Mouse (Mus musculus) embryo, embryonic 11.5 days (tissue): ENCODE results near the gene Gls.
A peak's percentile ranks its signal among the peaks of the same experiment; 100 is the strongest.

Experiments
- DNase-seq: peaks from one replicate; pipeline ENCODE4 v3.0.0-alpha.2; 2012; ENCODE audit warnings: low read depth, low spot score

The Gls gene

GRCm38 (mm10) chr1:52248899-52249556 is 16.0 kb upstream of the Gls start:
- no peak for DNase-seq

DNA sequence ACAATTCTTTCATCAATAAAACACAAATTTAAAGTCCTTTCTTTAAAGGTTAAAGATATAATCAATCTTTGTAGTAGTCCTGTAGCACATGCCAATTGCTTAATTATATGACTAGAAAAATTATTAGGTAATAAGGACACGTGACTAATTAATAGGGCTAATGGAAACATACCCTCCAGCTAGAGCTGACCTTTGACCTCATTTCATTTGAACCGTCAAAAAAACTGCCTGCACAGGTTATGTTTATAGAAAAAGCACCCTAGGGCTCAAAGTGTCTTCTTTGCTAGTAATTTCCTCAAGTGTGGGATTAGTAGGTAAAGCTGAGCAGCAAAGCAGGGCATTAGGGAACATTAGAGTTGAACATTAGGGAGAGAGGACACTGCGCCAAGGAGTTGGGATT is 9.2 kb upstream of the Gls start:
- no peak for DNase-seq

DNA sequence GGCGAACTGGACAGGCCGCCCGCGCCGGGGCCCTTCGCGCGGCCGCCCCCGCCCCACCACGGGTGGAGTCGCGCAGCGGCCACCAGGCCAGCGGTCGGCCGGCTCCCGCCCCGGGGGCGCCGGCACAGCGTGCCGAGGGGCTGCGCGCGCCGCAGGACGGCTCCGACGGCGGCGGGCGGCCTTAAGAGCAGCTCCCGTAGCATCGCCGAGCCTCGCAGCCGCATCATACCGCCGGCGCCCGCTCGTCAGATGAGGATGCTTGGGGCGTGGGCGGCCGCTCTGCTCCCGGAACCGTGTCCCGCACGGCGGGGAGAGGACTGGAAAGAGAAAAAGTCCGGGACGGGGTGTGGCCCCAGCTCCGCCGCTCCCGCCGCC is 279 bp downstream of the Gls start:
- no peak for DNase-seq

DNA sequence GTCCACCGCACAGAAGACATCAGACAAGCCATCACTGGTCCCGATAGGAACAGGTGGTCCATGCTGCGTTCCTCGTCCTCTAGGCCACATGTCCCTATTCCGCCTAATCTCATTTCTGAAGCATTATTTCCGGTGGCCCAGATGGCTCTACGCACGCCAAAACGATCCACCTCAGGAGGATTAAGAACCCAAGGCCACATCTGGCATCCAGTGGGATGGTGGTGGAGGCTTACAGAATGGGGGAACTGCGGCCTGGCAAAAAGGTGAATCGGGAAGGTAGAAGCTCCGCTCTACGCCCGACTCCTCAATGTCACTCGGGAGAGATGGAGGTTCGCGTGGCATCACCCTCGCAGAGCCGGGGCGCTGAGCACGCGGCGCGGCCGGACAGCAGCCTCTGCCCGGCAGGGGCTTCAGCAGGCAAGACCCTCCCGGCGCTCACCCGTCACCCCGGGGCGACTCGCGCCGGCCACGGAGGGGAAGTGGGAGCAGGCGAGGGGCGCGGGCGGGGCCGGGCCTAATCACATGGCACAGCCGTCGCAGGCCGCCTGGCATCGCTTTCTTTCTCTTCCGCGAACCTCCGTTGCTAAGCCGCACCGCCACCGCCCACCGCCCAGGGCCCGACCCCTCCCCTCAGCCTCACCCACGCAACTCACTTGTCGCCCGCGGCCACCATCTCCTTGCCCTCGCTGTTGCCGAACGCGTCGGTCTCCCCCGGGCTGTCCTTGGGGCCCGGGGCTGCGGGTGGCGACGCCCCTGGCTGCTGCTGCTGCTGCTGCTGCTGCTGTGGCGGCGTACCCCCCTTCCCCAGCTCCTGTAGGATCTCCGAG is 880 bp downstream of the Gls start:
- peak; percentile 43 for DNase-seq

GRCm38 (mm10) chr1:52230404-52230803 is 2.6 kb downstream of the Gls start:
- no peak for DNase-seq

DNA sequence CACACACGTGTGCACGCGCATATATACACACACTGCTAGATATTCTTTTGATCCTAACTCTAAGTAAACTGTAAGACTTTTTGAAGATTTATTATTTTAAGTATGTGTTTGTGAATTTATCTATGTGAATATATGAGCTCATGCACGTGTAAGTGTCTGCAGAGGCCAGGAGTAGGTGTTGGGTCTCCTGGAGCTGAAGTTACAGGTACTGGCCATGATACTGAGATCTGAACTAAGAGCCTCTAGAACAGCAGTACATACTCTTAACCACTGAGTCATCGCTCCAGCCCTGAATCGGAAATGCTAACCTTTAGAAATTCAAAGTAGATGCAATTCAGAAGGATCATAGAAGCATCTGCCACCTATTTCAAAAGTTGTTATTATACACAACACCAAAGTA is 4.9 kb downstream of the Gls start:
- no peak for DNase-seq

DNA sequence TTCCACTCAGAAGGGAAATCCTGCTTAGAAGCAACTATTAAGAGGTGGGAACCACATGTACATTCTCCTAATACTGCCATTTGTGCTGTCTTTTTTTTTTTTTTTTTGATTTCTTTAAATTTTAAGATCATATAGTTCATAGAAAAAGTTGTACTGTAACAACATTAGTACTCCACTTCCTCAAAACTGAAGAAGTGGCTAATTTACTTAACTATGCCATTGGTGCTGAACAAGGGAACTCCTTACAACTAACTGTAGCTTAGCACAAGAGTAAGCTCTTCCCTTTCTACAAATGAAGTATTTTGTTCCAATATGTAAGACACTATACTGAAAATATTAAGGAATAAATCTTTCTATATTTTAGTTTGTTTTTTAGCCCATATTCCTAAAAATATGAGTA is 6.6 kb downstream of the Gls start:
- DNase-seq, result no peak

DNA sequence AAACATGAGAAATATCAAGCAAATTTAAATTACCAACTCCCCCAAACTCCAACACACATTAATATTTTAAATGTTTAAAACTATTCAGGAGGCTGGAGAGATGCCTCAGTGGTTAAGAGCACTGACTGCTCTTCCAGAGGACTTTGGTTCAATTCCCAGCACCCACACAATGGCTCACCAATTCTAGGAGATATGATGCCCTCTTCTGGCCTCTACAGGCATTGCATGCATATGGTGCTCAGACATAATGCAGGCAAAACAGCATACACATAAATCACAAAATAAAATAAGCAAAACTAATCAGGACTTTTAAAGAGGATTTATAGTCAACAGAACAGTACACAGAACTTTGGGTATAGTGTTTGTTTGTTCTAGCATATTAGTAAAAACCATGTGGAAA is 16.3 kb downstream of the Gls start:
- DNase-seq, result no peak

GRCm38 (mm10) chr1:52182992-52183391 is 50.0 kb downstream of the Gls start:
- no peak for DNase-seq

GRCm38 (mm10) chr1:52181994-52182393 is 51.0 kb downstream of the Gls start:
- no peak for DNase-seq

DNA sequence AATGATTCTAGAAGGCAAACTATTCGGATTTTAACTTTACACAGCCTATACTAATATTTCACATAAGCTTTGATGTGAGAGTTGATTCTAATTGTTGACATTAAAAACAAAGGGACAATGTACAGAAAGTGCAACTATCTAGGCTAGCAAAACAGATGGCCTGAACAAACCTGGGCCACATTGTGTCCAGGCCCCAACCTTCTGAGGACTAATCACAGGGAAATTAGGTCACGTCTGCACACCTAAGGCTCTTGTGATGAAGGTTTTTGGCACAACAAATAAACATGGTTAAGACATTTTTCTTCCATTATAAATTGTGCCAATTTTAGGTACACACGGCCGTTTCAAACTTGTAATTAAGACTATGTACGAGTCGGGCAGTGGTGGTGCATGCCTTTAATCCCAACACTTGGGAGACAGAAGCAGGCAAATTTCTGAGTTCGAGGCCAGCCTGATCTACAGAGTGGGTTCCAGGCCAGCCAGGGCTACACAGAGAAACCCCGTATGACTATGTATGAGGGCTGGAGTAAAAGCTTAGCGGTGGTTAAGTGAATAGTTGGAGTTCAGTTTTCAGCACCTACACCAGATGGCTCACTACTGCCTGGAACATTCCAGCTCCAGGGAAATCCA is 53.0 kb downstream of the Gls start:
- DNase-seq, result no peak

- DNase-seq, result no peak
These were observed 56.0 kb downstream of the Gls start for GRCm38 (mm10) chr1:52176999-52177398.

GRCm38 (mm10) chr1:52175983-52176382 is 57.0 kb downstream of the Gls start:
- no peak for DNase-seq

GRCm38 (mm10) chr1:52175321-52175720 is 57.7 kb downstream of the Gls start:
- DNase-seq, result no peak

DNA sequence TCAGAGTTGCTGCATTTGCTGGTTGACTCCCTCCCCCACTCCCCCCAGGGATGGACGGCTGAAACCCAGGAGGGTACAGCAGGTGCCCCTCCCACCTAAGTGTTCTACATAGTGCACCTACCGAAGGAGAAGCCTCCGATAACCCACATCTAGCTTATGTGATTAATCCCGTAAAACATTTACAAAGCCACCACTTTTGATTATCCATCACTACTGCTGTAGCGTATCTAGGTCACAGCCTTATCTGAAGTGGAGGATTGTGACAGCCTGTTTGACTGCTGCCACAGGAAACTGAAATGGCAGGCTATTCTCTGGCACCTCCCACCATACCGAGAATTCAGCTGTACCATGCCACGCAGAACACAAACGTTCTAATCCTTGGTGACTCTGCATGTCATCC is 61.8 kb downstream of the Gls start:
- DNase-seq, result no peak

- DNase-seq, result no peak
These were observed 62.3 kb downstream of the Gls start for GRCm38 (mm10) chr1:52170747-52171146.

- no peak for DNase-seq
These were observed 63.0 kb downstream of the Gls start for GRCm38 (mm10) chr1:52170057-52170456.

DNA sequence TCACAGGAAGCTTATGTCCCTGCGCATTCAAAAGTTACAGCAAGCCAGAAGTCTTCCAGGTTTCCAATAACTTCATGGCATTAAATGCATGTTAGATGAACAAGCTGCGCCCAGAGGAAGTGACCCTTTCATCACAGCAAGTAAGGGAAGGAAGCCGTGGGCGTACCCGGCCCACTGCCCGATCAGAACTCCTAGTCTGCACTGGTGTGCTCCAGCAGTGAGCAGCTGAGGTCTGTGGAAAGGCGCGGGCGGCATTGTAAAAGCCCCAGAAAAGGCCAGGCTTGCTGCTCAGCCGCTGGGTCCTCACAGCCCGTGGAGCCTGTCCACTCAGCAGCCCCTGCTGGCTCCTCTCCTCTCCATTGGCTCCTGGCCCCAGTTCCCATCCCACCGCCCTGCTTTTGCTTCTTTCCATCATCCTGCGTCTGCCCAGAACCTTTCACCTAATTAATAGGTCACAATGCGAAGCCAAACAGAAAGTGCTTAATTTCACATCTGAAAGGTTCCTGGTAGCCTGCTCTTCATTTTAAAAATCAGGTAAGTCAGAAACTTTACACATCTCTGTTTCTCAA is 66.3 kb downstream of the Gls start:
- no peak for DNase-seq

DNA sequence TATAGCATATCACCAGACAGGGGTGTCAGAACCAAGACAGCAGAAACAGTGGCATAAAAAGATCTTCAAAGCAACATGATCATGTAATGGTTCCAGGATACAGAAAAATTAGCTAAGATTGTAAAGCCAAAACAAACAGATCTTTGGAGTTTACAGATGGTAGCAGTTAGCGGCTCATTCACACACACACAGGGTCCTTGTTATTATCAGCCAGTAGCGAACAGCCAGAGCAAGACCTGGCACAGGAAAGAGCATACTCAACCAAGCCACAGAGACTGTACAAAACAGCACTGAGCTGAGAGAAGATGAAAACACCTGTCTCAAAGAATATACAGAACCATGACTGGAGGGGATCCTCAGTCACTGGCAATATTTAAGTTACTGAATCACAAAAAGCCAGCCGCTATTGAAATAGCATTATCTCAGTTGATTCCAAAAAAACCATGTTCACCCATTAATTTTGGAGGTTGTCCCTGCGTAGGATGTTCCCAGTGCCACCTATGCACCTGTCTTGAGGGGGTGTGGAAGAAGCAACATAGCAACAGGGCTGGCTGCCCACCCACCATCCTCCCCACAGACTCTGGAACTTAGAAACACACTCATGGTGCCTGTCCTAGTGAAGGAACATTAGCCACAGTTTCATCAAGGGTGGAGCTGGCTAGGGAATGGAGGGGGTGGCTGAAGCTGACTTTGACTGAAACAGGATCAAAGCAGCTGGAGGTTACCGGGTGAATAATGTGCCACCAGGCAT is 69.2 kb downstream of the Gls start:
- no peak for DNase-seq

DNA sequence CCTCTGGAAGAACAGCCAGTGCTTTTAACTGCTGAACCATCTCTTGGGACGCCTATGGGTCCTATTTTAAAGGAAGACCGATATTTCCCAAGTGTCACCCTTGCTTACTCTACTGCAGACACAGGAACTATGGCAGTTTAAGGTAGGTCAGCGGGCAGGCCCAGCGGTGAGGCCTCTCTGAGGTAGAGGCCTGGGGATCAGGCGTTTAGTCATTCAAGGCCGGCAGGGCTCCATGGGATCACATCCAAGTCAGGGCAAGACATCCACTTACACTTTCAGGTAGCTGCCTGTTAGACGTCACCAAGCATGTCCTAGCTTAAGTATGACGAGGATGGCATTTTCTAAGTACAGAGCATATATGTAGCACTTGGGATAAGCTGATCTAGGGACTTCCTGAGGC is 71.9 kb downstream of the Gls start:
- no peak for DNase-seq

- DNase-seq, result no peak
These were observed 74.3 kb downstream of the Gls start for GRCm38 (mm10) chr1:52158490-52159381.
